Mouse (Mus musculus) induced T-regulatory cell, adult 2 months (primary cell): ENCODE results near the gene Mmrn1.
"Not testable (repeated sequence)": the region's sequence is repeated elsewhere in the genome, so short reads cannot be mapped to it uniquely, and the experiment has no call there.

ENCODE experiments used
- DNase-seq: peaks from one replicate; pipeline ENCODE4 v3.0.0-alpha.2; 2012; ENCODE audit warnings: low read depth

The Mmrn1 gene

DNA sequence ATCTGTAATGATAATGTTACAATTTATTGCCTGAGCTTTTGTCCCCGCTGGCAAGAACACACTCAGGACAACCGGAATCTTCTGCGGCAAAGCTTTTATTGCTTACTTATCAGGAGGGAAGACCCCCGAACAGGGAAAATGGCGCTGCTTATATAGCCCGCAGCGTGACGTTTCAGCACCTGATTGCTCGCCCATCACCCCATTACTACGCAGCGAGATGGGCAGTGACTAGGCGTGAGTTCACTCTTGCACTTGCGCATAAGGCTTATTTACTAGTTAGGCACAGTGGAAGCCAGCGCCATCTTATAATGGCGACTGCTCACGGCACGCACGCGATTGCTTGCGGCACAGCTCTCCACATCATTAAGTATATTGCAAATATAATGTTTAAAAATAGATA lies at the start of gene Mmrn1:
Gene Mmrn1, plus strand, starts transcription at position 301 of the 400 bp plus-strand sequence.
- DNase-seq: not testable (repeated sequence)

DNA sequence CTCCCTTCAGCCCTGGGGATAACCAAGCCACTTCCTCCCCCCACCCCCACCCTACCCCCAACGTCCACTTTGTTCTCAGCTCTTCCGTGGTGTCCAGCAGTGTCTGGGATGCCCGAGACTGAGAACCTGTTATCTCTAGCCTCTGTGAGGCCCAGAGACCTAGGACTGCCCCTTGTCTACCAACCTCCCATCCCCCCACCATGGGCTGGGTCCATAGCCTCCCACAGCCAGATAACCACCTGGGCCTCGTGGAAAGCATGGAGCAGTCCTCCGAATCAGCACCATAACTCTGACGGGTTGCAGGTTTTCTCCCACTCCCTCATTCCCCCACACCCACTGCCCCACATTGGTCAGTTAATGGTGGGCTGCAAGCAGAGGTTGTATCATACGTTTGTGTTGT lies 44.4 kb upstream of the Mmrn1 start:
- DNase-seq: no peak

DNA sequence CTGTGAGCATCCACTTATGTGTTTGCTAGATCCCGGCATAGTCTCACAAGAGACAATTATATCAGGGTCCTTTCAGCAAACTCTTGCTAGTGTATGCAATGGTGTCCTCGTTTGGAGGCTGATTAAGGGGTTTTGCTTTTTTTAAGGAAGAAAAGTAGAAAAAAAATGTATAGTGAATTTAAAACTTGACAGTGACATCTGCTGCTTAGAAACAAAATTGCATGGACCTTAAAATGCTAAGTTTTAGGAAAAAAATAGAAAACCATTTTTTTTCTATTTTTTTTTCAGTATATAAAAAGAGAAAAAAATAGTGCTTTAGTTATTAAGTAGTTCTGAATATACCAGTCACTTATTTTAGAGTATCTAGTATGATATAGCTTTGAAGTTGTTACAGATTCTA lies 43.2 kb upstream of the Mmrn1 start:
- DNase-seq: no peak

- no peak for DNase-seq
These were observed 17.5 kb upstream of the Mmrn1 start for GRCm38 (mm10) chr6:60907272-60907671.

- DNase-seq: no peak
These were observed 6.6 kb downstream of the Mmrn1 start for GRCm38 (mm10) chr6:60931364-60931763.

DNA sequence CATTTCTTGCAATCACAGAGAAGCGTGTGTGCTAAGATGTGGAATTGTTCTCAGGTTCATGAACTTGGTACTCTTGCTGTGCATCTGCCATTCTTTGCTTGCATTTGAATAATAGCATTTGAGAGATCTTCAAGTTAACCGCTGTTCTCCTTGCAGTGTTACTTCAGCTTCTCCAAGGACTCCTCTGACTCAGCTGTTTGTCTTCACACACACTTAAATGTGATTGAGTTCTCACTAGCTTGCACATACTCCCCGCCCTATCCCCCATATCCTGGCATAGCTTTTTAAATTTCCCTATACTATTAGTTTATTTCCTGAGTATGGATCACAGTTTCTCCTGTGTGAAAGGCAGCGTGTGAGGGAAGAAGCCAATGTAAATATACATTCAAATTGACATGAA lies 10.1 kb downstream of the Mmrn1 start:
- DNase-seq: no peak

DNA sequence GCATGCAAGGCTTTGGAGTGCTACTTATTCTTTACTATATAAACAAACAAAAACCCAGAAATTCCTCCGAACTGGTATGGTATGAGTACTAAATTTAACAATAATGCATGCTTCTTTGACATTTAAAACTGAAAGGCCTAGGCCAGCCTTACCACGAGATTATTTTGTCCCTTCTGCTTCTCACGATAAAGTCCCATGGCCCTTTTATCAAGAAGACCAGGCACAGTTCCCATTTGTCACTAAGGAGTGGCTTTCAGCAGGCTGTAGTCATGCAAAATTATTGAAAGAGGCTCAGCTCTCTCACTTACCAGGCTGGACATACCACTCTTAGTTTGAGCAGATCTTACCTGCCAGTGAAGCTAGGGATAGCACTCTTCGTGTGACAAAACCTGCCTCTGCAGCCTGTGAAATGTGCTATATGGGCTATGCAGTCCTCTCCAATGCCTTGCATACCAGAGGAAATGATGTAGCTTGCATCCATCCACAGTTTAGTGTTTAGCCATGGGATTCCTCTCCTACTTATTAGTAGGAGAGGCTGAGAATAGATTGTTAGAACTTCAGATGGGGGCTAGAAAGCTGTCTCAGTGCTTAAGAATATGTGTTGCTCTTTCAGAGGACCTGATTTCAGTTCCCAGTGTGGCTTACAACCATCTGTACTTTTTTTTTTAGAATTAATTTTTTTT lies 10.8 kb downstream of the Mmrn1 start:
- DNase-seq: no peak

DNA sequence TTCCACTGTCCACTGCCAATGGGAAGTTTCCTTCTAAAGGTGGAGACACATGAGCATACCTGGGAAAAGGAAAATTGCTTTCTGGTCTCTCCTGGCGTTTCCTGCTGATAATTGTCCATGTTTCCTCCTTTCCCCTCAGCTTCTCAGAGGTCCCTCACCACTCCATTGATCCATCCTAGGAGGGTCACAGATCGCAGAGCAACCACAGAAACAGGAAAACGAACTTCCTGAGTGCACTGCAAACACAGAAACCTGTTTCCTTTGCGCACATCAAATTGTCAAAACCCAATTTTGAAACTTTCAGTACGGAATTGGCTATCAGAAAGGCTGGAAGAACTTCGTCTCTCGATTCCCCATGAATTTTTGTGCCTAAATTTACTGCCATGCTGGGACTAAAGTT lies 19.4 kb downstream of the Mmrn1 start:
- no peak for DNase-seq

GRCm38 (mm10) chr6:60944621-60945020 lies 19.8 kb downstream of the Mmrn1 start:
- DNase-seq: no peak

- DNase-seq: peak; percentile 4
These were observed 25.6 kb downstream of the Mmrn1 start for GRCm38 (mm10) chr6:60950415-60950814.

GRCm38 (mm10) chr6:60961285-60961684 lies 36.5 kb downstream of the Mmrn1 start:
- DNase-seq: no peak

GRCm38 (mm10) chr6:60961838-60962237 lies 37.1 kb downstream of the Mmrn1 start:
- DNase-seq: no peak

DNA sequence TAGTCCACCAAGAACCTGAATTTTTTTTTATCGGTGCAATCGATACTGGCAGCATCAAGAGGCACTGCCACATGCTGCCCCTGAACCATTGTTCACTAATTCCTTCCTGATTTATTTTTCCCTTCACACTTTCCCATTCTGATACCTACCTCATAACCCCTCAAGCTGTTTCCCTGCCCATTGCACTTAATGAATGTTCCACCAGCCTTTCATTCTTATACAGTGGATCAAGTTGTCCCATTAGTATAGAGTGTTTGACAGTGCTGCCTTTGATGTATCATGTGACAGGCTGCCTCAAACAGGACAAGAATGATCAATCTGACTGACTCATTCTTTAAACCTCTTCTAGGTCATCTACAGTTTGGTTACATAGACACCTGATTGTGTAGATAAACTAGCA lies 37.9 kb downstream of the Mmrn1 start:
- DNase-seq: no peak

DNA sequence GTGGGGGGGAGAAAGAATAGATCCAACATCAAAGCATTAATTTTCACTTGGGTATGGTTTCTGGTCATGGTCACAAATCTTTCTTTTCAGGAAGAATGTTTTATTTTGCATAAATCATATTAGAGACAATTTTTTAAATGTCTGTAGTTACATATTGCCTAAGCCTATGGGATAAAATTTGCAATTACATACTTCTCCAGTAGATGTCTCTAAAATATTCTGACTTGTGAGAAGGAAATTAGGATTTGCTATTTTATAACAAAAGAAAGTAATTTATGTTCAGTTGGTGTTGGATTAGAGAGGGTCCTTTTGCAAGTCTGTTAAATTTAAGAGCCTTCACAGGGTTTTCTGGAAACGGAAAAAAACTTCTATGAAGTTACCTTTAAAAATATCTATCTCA lies 39.0 kb downstream of the Mmrn1 start:
- no peak for DNase-seq

DNA sequence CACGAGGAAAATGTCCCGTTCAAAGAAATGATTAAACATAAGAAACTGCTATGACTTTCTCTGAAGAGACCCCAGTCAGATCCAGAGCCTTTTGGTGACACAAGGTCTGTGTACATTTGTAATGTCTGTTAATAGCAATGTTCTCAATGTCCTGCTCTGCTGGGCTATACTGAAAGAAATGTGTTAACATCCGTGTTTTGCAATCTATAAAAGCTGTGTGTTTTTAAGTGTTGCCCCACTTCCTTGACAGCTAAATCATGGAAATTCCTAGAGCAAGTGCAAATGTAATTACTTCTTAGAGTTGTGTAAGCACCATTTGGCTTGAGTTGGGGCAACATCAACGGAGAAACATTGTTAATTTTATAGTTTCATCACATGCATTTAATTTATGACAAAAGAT lies 42.2 kb downstream of the Mmrn1 start:
- DNase-seq: no peak

GRCm38 (mm10) chr6:60969407-60969806 lies 44.6 kb downstream of the Mmrn1 start:
- no peak for DNase-seq

- DNase-seq: no peak
These were observed 46.0 kb downstream of the Mmrn1 start for GRCm38 (mm10) chr6:60970811-60971210.

- no peak for DNase-seq
These were observed 53.8 kb downstream of the Mmrn1 start for GRCm38 (mm10) chr6:60978610-60979009.

- DNase-seq: no peak
These were observed 54.3 kb downstream of the Mmrn1 start for GRCm38 (mm10) chr6:60979039-60979438.

- no peak for DNase-seq
These were observed 59.6 kb downstream of the Mmrn1 start for GRCm38 (mm10) chr6:60984360-60984759.

- DNase-seq: peak; percentile 12
These were observed 61.1 kb downstream of the Mmrn1 start for GRCm38 (mm10) chr6:60985919-60986318.

DNA sequence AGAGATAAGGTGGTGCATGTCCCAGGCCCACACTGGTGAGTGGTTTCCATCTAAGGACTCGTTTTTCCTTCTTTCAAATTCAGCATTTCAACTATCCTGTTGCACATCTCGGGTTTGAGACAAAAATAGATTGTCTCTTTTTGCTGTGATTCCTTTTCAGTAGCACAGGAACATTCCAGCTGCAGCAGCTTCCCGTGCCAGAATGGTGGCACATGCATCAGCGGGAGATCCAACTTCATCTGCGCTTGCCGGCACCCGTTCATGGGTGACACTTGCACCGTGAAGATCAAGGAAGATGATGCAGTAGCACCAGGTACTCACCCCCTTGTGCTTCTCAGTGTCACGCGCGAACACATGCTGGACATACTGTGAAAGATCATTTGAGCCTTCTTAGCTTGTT lies 62.1 kb downstream of the Mmrn1 start:
- DNase-seq: no peak

GRCm38 (mm10) chr6:60987804-60988203 lies 63.0 kb downstream of the Mmrn1 start:
- DNase-seq: no peak

GRCm38 (mm10) chr6:60992366-60992765 lies 67.6 kb downstream of the Mmrn1 start:
- no peak for DNase-seq
